Mouse (Mus musculus) forebrain, embryonic 12.5 days (tissue): Measurements from ENCODE around the gene Syna. TPM values are rescaled to one million over a fixed set of nuclear protein-coding genes. Genes with fewer than 3 reads are reported as not detected.

Source experiments
- ATAC-seq: fragments of 200-750 bp; cut with Nextera tagmentation; 2 replicates; pipeline ENCODE4 v1.8.0; 2017; ENCODE audit warnings: moderate TSS enrichment; ENCODE audit not compliant: low FRiP score
- H3K27ac ChIP-seq: fragments of 300-500 bp; sonication (generic); 2 replicates; pipeline ENCODE4 v1.5.1; 2016; ENCODE audit warnings: mild to moderate bottlenecking
- H3K27me3 ChIP-seq: fragments of 300-500 bp; sonication (generic); 2 replicates; pipeline ENCODE4 v1.6.1; 2016; ENCODE audit warnings: mild to moderate bottlenecking
- H3K36me3 ChIP-seq: fragments of 300-500 bp; sonication (generic); replicated peaks from 2 replicates; pipeline ENCODE4 v1.6.1; 2016; ENCODE audit warnings: mild to moderate bottlenecking
- H3K4me1 ChIP-seq: fragments of 300-500 bp; sonication (generic); 2 replicates; pipeline ENCODE4 v1.6.1; 2016
- H3K4me2 ChIP-seq: fragments of 300-500 bp; sonication (generic); 2 replicates; pipeline ENCODE4 v1.6.1; 2016; ENCODE audit warnings: mild to moderate bottlenecking, moderate library complexity
- H3K4me3 ChIP-seq: fragments of 300-500 bp; sonication (generic); replicated peaks from 2 replicates; pipeline ENCODE4 v1.5.1; 2016; ENCODE audit warnings: mild to moderate bottlenecking
- H3K9ac ChIP-seq: fragments of 300-500 bp; sonication (generic); 2 replicates; pipeline ENCODE4 v1.6.1; 2016; ENCODE audit warnings: mild to moderate bottlenecking
- H3K9me3 ChIP-seq: fragments of 300-500 bp; sonication (generic); 2 replicates; pipeline ENCODE4 v1.6.1; 2016
- WGBS: fragments of 180-500 bp; shearing (Covaris S2); methylation state at CpG from one replicate; pipeline ENCODE4 v1.1.7; 2016; 5-methylcytosine and 5-hydroxymethylcytosine counted together
- polyA plus RNA-seq: library from polyadenylated mRNA; unstranded; fragments of >200 nt; fragmentation: Nextera tagmentation; extraction: Ambion mirVana; gene quantifications from 2 replicates; pipeline ENCODE4 v1.2.1, GENCODE M21; 2016

Syna gene
- polyA plus RNA-seq, result 0.14 and 0.27 TPM in 2 replicates

DNA sequence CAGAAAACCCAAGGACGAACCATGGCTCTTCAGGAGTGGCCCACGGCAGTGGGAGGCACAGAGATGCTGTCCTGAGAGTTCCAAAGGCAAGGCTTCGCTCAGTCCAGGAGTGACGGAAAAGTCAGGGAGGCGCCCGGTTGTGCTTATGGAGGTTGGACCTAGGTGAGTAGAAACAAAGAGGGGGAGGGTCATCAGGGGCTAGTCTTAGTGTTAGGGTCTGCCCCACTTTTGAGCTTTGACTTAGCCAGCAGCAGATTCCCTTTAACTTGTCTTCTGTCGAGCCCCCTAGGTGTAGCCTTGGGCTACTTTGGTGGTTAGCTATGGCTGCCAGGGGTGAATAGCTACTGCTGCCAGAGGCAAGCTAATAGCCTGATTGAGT is at the start of gene Syna:
Syna (minus strand) TSS at position 101 of the 379 bp plus-strand sequence.
- Histone ChIP-seq H3K9ac (no peak within 1 kb of the TSS), H3K4me2 (no peak within 1 kb of the TSS), H3K36me3 (no peaks in the 10 kb centered on the region), H3K4me1 (peaks cover 12% of the 10 kb centered on the region), H3K27me3 (no peaks in the 10 kb centered on the region), H3K4me3 (no peak within 1 kb of the TSS), H3K9me3 (no peaks in the 10 kb centered on the region), H3K27ac (no peak within 1 kb of the TSS)
- 86% methylated on average over 7 of the region's 7 CpGs for whole genome bisulfite sequencing
- ATAC-seq, result no peak

- Histone ChIP-seq H3K27ac (no peak overlapping the region), H3K9ac (no peak overlapping the region)
- WGBS, result 75% methylated on average over 5 of the region's 5 CpGs
Measured at GRCm38 (mm10) chr5:134607121-134607520, 47.1 kb upstream of the Syna start.

DNA sequence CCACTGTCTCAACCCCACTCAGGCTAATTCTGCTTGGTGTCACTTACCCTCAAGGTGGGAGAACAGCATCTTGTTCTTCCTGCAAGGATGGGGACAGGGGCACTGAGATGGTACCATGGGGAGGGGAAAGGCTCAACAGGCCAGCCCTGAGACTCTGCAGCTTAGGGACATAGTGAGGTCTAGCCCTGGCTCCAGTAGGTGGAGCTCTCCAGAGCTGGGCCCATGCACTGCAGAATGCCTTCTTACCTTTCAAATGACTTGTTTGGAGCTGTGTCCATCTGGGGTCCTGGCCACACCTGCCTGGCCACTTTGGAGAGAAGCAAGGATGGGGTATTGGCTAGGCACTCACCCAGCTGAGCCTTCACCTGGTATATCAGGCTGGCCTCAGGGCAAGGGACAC is 46.3 kb upstream of the Syna start:
- ATAC-seq, result no peak
- Histone ChIP-seq H3K4me3 (no peak overlapping the region), H3K36me3 (peaks cover 4% of the 10 kb centered on the region; the same call in 1 of the 2 replicates), H3K27ac (no peak overlapping the region), H3K4me1 (no peaks in the 10 kb centered on the region), H3K9ac (no peak overlapping the region), H3K4me2 (no peak overlapping the region), H3K9me3 (no peaks in the 10 kb centered on the region), H3K27me3 (no peaks in the 10 kb centered on the region)

More at GRCm38 (mm10) chr5:134607121-134607520, 47.1 kb upstream of the Syna start:
- Histone ChIP-seq H3K27me3 (no peaks in the 10 kb centered on the region), H3K9me3 (no peaks in the 10 kb centered on the region), H3K4me1 (no peaks in the 10 kb centered on the region), H3K4me2 (no peak overlapping the region), H3K4me3 (no peak overlapping the region), H3K36me3 (peaks cover 4% of the 10 kb centered on the region; the same call in 1 of the 2 replicates)
- no peak for ATAC-seq

DNA sequence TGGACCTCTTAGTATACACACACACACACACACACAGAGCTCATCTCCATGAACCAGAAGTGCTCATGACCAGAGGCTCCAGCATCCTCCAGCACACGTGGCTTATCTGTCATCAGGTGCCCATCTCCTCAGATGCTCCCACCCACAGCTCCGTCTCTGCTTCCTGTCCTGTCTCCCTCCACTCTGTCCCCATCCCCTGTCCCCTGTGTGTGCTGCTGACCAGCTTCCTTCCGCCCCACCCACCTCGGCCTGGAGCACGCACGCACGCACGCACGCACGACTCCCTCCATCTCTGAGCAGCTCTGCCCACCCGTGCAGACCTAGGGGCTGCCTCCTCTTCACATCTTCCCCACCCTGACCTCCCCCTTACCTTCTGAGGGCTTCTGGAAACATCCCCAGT is 44.4 kb upstream of the Syna start:
- Histone ChIP-seq H3K4me1 (no peaks in the 10 kb centered on the region), H3K27me3 (no peaks in the 10 kb centered on the region), H3K9ac (no peak overlapping the region), H3K4me3 (no peak overlapping the region), H3K4me2 (no peak overlapping the region), H3K27ac (no peak overlapping the region), H3K36me3 (peaks cover 12% of the 10 kb centered on the region), H3K9me3 (no peaks in the 10 kb centered on the region)
- WGBS, result 90% methylated on average over 11 of the region's 11 CpGs
- ATAC-seq, result no peak

DNA sequence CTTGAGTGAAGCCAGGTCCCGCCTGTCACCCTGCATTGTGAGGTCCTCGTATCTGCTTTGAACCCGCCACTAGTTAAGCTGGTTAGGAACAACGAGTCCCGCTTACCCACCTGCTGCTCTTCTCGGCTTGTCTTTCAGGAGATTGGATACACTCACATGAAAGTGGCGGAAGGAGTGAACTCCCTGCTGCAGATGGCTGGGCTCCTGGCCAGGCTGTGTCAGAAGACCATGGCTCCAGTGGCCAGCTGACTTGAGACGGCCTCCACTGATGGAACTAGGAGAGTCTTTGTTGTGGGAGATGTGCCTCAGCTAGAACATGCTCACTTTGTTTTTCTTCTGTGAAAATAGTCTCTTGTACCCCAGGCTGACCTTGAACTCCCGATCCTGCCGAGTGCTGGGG is 37.7 kb upstream of the Syna start:
- H3K4me2 ChIP-seq, result no peak overlapping the region
- no peak overlapping the region for H3K9ac ChIP-seq
- peaks cover 75% of the 10 kb centered on the region for H3K36me3 ChIP-seq
- WGBS, result 88% methylated on average over 10 of the region's 10 CpGs
- H3K4me1 ChIP-seq, result no peaks in the 10 kb centered on the region
- no peaks in the 10 kb centered on the region for H3K9me3 ChIP-seq
- H3K27ac ChIP-seq, result no peak overlapping the region
- no peaks in the 10 kb centered on the region for H3K27me3 ChIP-seq
- ATAC-seq, result no peak
- H3K4me3 ChIP-seq, result no peak overlapping the region

DNA sequence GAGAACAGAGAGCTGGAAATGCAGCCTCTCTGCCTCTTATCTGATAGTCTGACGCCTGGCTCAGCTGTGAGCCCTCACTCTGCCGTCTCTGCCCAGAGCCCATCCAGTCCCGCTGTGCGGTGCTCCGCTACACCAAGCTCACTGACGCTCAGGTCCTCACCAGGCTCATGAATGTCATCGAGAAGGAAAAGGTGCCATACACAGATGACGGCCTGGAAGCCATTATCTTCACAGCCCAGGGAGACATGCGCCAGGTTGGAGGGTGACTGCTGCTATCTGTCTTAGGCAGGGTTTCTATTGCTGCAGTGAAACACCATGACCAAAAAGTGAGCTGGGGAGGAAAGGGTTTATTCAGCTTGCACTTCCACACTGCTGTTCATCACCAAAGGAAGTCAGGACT is 33.1 kb upstream of the Syna start:
- Histone ChIP-seq H3K9me3 (no peaks in the 10 kb centered on the region), H3K4me2 (no peak overlapping the region), H3K9ac (no peak overlapping the region), H3K36me3 (peaks cover 86% of the 10 kb centered on the region), H3K27me3 (no peaks in the 10 kb centered on the region), H3K4me3 (no peak overlapping the region), H3K27ac (no peak overlapping the region), H3K4me1 (no peaks in the 10 kb centered on the region)
- no peak for ATAC-seq
- WGBS, result 86% methylated on average over 9 of the region's 9 CpGs

DNA sequence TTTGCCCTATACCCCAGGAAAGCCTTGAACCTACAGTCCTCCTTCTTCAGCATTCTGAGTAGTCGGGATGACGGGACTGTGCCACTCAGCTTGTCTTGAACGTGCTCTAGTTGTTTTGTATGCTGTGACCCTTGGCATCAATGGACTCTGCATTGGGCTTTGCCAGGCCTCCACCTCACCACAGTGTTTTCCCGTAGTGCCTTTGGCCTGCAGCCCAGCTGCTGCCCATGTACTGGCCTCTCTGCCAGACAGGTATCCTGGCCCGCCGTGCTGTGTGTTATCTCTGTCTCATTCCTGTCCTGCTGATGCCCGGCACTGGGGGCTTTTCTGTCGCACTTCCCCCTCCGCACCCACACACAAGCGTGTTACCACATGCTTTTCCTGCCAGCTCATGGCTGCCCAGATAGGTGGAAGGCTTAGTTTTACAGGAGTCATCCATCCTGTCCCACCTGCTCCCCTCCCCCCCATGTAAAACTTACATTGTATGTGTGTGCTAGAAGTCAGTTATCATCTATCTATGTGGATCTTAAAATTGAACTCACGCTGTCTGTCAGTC is 32.1 kb upstream of the Syna start:
- Histone ChIP-seq H3K27me3 (no peaks in the 10 kb centered on the region), H3K9me3 (no peaks in the 10 kb centered on the region), H3K4me3 (no peak overlapping the region), H3K36me3 (peaks cover 81% of the 10 kb centered on the region), H3K4me2 (no peak overlapping the region), H3K4me1 (no peaks in the 10 kb centered on the region), H3K9ac (no peak overlapping the region), H3K27ac (no peak overlapping the region)
- ATAC-seq, result no peak
- WGBS, result 92% methylated on average over 11 of the region's 11 CpGs

GRCm38 (mm10) chr5:134589900-134590299 is 29.9 kb upstream of the Syna start:
- Histone ChIP-seq H3K4me3 (no peak overlapping the region), H3K4me1 (no peaks in the 10 kb centered on the region), H3K27ac (no peak overlapping the region), H3K9ac (no peak overlapping the region), H3K27me3 (no peaks in the 10 kb centered on the region), H3K9me3 (no peaks in the 10 kb centered on the region), H3K4me2 (no peak overlapping the region), H3K36me3 (peaks cover 60% of the 10 kb centered on the region)
- no peak for ATAC-seq
- WGBS, result 87% methylated on average over 3 of the region's 3 CpGs

- Histone ChIP-seq H3K27ac (no peak overlapping the region), H3K36me3 (peaks cover 13% of the 10 kb centered on the region), H3K27me3 (no peaks in the 10 kb centered on the region), H3K4me3 (no peak overlapping the region), H3K9me3 (no peaks in the 10 kb centered on the region), H3K4me2 (no peak overlapping the region), H3K4me1 (peaks cover 11% of the 10 kb centered on the region), H3K9ac (no peak overlapping the region)
- ATAC-seq, result no peak
- 94% methylated on average over 5 of the region's 5 CpGs for WGBS
Measured at GRCm38 (mm10) chr5:134584798-134585197, 24.8 kb upstream of the Syna start.

DNA sequence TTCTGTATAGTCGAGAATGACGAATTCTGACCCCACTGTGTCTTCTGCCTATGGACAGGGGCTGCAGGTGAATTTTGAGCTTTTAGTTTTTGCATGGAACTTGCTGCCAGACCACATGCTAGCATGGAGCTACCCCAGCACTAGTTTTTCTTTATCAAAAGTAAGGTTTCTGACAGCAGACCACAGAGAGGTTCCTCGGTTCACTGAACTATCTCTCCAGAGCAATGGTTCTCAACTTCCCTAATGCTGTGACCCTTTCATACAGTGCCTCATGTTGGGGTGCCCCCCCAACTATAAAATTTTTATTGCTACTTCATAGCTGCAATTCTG is 23.9 kb upstream of the Syna start:
- Histone ChIP-seq H3K9me3 (no peaks in the 10 kb centered on the region), H3K27me3 (no peaks in the 10 kb centered on the region), H3K36me3 (peaks cover 8% of the 10 kb centered on the region), H3K9ac (peak overlapping the region; percentile 92; the same call in 1 of the 2 replicates), H3K4me2 (peak overlapping the region; percentile 82), H3K27ac (no peak overlapping the region), H3K4me3 (peak overlapping the region; percentile 91), H3K4me1 (peaks cover 11% of the 10 kb centered on the region)
- WGBS, result 86% methylated on average over 3 of the region's 3 CpGs
- ATAC-seq, result no peak

DNA sequence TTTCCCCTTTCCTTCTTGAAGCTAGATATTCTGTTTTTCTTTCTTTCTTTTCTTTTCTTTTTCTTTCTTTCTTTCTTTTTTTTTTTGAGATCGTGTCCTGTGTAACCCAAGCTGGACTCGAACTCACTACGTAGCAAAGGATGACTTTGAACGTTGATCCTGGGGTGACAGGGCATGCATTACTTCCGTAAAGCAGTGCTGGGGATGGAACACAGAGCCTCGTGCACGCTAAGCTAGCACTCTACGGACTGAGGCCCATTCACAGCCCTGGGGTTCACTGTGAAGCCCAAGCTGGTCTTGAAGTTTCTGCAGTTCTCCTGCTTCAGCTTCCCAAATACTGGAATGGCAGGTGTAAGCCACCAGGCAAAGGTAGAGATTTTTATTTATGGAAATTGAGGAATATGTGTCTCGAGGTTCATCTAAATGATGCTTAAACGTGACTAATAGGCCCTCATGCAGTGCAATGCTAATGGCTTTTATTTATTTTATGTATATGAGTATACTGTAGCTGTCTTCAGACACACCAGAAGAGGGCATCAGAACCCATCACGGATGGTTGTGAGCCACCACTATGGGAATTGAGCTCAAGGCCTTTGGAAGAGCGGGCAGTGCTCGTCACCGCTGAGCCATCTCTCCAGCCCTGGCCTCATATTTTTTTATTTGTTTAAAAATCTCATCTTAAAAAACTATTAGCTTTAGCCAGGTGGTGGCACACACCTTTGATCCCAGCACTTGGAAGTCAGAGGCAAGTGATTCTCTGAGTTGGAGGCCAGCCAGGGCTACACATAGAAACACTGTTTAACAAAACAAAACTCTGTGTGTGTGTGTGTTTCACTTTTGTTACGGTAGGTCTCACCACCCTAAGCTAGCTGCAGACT is 23.3 kb upstream of the Syna start:
- H3K27ac ChIP-seq, result peak overlapping the region; percentile 56; the same call in 1 of the 2 replicates
- H3K27me3 ChIP-seq, result no peaks in the 10 kb centered on the region
- peak overlapping the region; percentile 82 for H3K4me2 ChIP-seq
- peaks cover 5% of the 10 kb centered on the region for H3K36me3 ChIP-seq
- peak overlapping the region; percentile 91 for H3K4me3 ChIP-seq
- H3K4me1 ChIP-seq, result peaks cover 11% of the 10 kb centered on the region
- peak overlapping the region; percentile 92 for H3K9ac ChIP-seq
- ATAC-seq, result peak; percentile 7; the same call in 1 of the 2 replicates
- H3K9me3 ChIP-seq, result no peaks in the 10 kb centered on the region
- WGBS, result 32% methylated on average over 15 of the region's 15 CpGs

- H3K4me1 ChIP-seq, result peaks cover 11% of the 10 kb centered on the region
- peak overlapping the region; percentile 56; the same call in 1 of the 2 replicates for H3K27ac ChIP-seq
- ATAC-seq, result peak; percentile 96
- H3K4me2 ChIP-seq, result peak overlapping the region; percentile 82
- peaks cover 3% of the 10 kb centered on the region for H3K36me3 ChIP-seq
- no peaks in the 10 kb centered on the region for H3K9me3 ChIP-seq
- H3K9ac ChIP-seq, result peak overlapping the region; percentile 92
- no peaks in the 10 kb centered on the region for H3K27me3 ChIP-seq
- WGBS, result 7% methylated on average over 29 of the region's 30 CpGs
- H3K4me3 ChIP-seq, result peak overlapping the region; percentile 91
Measured at GRCm38 (mm10) chr5:134582221-134582907, 22.4 kb upstream of the Syna start.
